Mouse (Mus musculus): Measurements from ENCODE around the gene Tfeb.

DNA sequence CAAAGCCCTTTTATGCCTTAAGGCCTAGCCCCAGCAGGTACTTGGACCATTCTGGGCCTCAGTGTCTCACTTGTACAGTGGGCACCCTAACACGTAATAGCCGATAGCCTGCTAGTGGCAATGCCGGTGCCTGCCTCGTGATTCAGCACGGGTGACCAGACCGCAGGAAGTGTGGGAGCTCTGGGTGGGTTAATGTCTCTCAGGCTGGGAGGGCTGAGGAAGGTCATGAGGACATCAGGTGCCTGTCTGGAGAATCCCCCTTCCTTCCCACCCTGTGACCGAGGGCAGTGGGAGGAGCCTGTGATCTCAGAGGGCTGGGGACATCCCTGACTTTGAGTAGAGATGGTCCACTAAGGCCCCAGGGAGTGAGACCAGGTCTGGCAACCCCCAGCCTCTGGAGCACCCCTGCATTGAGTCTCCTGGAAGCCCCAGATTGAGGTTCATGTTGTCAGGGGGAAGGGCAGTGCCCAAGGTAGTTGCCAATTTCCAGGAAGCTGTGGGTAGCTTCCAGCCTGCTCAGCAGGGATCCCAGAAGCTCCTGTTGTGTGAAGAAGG is 20.3 kb downstream of the Tfeb start:
- TF ChIP-seq CTCF (IDR thresholded peaks at IDR 0.05) (no peak), EP300 (IDR thresholded peaks at IDR 0.05) (no peak)

Data from lung, postnatal 0 days (tissue).